Mouse (Mus musculus) urinary bladder, postnatal 4 days (tissue): ENCODE data around the gene Ghdc.
A peak's percentile ranks its signal among the peaks of the same experiment; 100 is the strongest.

Experiments
- DNase-seq, 2 experiments: peaks; one replicate each; pipeline ENCODE4 v3.0.0; 2021 to 2022; ENCODE audit warnings: low spot score in 2 of 2

Ghdc gene

DNA sequence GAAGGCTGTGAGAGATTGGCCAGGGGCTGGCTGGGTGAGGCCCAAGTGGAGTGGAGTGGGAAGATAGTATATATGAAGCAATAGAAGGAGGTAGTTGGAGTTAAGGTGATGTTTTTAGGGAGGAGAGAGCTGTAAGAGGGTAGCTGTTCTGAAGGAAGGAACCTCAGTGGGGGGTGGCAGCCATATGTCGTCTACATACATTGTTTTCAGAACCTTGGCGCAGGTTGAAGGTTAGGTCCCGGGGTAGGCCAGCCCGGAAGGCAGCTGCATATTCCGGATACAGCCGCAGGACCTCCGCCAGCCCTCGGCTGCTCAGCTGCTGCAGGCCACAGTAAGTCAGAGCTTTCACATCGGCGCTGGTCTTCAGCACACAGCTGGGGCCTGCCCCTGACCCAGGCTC, 24.2 kb downstream of the Ghdc start:
- no peak for DNase-seq

DNA sequence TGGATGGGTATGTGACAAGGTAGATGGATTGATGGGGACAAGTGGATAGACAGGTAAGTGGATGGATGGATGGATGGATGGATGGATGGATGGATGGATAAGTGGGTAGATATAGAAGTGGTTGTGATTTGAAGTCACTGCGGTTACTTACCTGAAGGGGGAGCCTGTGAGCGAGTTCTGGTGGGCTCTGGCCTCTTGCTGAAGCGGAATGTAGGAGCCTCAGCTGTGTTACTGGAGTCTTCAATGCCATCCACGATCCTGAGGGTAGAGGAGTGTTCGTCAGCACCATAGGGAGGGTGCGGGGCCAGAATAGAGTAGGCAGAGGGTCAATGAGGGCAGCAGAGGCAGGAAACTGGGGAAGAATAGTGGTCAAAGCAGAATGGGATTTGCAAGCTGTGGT, 25.7 kb downstream of the Ghdc start:
- no peak for DNase-seq

DNA sequence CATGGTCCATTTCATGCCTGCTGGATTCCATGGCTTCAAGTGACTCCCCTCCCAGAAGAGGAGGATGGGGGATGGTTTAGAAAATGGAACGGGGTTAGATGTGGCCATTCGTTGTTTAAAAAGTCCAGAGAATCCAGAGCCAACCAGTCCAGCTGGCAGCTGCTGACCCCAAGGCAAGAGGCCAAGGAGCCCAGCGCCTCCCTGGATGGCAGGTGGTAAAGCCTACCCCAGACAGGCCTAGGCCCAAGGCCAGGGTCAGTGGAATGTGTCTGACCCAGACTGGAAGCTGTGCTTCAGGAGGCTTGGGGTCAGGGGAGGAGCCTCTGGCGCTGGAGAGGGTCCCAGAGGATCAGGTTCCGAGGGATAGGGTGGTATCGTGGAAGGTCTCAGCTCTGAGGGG, 29.4 kb downstream of the Ghdc start:
- no peak for DNase-seq

- DNase-seq = no peak
Observed at GRCm38 (mm10) chr11:100738749-100739148, 32.0 kb downstream of the Ghdc start.

DNA sequence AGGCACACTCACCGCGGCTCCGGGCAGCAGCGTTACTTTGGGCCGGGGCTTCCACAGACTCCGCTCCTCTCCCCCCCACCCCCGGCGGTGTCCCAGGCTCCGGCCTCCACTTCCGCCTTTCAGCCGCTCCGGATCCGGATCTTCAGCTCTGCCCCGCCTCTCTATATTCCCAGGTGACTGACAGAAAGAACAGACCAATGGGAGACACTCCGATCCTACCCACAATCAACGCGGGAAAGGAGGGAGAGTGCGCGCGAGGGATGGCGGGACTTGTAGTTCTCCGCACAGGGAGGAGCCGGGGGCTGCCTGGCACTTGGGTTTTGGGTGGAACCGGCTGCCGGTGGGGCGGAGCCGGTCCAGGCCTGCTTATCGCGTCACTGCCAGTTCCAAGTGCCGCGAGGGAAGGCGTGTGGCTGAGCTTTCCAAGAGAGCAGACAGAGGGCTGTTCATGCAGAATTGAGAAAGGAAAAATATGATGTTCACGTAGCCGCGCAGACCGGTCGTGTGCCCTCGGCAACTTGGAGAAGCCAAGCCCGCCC, 32.6 kb downstream of the Ghdc start, which contains the start of gene Rab5c:
Gene Rab5c, minus strand, starts transcription at position 150 of the 539 bp plus-strand sequence.
- peak; percentile 97 to 99 for DNase-seq

GRCm38 (mm10) chr11:100737105-100737733, 33.5 kb downstream of the Ghdc start:
- DNase-seq = no peak

DNA sequence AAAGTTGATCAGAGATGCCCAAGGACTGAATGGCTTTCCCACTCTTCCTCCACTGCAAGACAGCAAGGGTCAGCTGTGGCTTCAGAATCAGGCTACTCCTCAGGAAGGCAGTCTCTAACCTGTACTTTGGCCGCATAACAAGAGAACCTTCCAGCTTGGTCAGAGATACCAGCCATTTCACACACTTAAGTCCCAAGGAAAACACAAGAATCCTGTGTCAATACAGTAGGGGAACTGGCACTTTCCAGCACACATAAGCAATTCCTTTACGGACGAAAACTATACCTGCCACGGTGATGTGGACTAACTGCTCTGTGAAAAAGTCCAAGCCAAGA, 34.0 kb downstream of the Ghdc start:
- no peak for DNase-seq

- DNase-seq = no peak
Observed at GRCm38 (mm10) chr11:100735954-100736745, 34.6 kb downstream of the Ghdc start.

DNA sequence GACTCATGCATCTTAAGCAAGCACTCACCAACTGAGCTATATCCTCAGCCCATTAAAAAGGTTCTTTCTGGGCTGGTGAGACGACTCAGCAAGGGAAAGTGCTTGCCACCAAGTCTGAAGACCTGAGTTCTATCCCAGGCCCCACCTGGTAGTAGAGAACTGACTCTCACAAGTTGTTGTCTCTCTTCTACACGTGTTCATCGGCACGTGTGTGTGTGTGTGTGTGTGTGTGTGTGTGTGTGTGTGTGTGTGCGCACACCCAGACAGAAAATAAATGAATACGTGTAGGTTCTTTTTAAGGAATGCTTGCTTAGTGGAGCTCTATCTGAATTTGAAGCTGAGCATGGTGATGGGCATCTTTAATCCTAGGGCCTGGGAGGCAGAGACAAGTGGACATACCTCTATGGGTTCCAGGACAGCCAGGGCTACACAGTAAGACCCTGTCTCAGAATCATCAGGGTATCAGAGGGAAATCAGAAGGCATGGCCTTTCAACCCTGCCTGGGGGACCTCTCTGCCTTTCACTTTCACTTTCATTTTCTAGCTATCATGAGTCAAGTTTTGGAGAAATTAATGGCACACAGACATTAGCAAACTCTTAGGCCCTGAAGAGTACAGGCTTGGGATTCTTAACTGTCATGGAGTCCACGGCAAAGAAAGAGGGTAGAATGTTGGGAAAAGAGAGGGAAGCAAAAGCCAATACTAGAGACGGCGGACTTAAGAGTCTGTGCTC, 35.5 kb downstream of the Ghdc start:
- no peak for DNase-seq

DNA sequence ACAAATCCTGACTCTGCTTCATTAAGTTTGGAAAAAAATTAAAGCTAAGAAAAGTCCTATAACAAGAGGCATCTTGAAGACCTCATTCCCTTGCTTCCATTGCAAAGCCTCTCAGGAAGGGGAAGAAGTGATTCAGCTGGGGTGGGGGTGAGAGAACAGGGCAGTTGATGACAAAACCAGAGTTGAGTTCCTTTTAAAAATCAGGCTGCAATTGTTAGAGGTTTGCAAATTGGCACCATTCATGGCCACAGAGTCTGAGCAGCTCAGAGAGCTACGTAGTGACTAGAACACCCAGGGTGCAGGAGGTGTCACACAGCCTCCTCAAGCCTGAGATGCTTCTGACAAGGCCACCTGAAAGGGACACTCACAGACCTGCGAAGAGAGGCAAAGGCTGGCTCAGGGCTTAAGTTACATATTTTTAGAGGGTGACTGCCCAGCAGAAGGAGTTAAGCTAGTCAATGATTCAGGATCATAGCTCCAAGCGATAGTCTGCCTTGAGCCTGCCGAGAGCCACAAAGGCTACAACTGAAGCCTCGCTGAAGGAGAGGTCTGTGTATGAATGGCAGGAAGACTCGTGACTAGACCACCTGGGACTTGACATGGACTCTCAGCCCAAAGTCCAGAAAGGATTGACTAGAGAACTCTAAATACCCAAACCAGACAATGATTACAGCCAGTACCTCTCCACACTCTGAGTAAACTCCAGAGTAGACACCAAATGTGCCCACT, 40.1 kb downstream of the Ghdc start:
- DNase-seq = no peak

DNA sequence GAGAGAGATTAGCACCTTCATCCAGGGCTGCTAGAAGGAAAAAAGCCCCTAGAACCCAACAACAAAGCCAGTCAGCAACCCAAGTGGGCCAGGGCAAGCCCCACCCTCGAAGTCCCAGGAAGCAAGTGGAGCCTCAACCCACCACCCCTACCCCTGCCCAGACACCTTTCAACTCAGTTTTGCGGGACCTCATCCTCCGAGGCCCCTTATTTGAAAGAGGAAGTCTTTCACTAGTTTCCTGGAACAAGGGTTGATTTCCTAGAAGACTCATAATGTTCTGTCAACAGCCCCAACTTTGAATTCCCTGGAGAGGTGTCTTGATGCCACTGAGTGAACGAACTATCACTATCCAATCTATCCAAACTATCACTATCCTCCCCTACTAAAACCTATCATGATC, 40.8 kb downstream of the Ghdc start:
- no peak for DNase-seq

DNA sequence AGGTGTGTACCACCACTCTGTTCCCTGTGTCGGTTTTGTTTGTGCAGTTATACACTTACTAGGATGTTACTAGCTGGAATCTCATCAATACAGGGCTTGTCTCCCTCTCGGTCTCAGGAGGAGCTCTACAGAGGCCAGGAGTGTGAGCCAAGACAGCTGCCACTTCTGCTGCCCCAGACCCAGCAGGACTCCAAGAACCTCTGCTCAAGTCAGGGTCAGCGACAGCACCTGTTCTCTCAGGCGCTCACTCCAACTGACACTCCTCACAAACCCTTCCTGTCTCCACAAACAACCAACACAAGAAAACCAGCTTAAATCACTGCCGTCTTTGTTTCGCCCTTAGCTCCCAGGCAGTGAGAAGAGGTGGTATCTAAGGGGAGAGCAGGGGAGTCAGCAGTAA, 42.2 kb downstream of the Ghdc start:
- DNase-seq = no peak

DNA sequence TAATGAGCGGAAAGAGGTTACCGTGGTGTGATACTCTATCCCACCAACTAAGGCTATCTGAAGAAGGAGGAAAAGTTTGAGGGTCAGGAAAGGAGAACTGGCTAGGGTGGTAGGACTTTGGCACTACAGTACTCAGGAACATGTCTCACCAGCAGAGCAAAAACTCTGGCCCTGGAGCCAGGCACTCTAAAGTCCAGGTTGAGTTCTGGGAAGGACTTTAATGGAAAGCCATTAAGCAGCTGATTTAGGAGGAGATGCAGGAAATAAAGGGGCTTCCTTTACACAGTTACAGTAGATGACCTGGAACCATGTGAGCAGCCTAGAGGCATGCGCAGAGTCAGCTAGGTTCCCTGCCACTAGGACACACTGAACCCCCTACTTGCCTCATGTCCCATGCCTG, 43.6 kb downstream of the Ghdc start:
- no peak for DNase-seq

DNA sequence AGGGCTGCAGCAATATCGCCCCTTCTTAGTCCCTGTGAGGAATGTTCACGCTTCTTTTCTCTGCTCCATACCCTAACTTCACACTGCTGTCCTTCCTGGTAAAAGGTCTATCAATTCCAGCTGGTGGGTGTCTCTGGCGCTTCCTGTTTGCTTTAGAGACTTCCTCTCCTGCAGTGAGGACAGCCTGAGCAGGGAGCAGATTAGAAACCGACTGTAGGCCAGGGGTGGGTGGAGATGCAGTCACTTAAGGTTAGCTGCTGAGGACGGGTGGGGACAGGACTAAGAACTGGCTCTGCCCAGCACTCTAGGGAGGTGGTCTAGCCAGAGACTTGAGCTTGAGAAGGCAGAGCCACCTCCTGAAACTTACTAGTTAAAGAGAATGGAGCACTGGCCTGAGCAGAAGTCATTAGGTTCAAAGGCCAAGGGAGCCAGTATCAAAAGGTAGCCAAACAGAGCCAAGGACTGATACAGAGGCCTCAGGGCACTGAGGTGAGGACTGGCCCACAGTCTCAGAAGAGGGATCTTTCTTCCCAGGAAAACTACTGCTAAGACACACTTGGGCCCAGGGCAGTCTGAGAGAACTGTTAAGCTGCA, 45.7 kb downstream of the Ghdc start:
- DNase-seq = no peak

DNA sequence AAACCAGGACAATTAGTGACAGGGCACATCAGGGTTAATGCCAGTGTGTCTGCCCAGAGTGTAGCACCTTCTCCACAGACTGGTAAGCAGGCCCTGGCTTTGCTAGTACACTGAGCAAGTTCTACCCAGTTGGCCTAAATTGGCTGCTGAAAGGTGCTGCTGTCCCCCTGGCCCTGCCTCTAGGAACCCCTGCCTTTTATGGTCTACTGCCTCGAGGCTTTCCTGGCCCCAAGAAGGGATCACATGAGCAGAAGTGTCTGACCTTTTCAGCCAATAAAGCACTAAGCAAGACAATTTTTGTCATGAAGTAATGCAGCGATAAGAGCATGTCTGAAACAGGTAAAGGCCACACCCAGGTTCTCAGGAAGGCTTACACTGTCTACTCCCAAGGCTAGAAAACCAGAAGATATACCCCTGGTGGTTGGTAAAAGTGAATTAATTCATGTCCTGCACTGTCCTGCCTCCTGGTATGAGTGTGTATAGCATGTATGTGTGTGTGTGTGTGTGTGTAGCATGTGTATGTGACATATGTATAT, 48.2 kb downstream of the Ghdc start:
- no peak for DNase-seq

DNA sequence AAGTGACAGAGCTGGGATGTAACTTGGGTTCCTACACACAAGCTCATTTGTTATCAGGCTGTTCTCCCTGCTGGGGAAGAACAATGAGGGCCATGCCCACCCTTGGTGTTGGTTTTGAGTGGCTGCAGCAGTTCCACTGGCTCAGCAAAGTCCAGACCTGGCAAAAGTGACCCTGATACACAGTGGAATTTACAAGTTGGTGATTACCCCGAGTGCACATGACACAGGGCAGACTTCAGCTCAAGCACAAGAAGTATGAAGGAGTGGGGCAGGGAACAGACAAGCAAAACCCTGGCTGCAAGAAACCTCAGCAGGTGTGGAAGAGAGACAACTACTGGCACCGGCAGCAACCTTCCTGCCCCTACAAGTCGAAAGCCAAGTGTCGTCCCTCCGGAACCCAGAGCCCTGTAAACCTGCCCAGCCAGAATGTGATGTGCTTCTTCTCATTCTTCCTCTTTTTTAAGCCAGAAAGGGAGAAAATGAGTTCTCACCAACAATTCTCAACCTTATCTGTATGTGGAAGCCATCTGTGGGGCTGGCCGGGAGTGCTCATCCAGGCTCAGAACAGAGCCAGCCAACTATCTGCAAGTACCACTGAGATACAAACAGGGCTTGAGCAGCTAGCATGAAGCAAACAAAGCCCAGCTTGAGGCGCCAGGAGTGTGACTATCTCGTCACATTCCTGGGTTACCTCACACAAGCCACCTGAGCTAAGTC, 48.8 kb downstream of the Ghdc start:
- no peak for DNase-seq

DNA sequence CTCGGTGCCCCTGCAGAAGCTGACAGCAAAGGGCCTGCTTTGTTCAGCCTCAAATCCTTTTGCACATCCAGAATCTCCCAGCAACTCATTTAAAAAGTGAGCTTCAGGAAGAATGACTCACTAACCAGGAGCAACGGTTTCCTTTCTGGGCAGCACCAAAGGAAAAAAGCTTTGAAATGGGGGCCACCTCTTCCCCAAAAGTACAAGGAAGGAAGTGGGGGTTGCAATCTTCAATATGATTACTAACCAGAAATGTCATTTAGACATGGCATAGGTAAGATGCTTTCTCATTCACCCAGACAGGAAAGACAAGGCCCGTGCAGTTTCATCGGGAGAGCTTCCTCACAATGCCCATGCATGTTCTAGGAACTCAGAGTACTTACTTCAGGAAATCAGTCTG, 49.5 kb downstream of the Ghdc start:
- DNase-seq = no peak

- no peak for DNase-seq
Observed at GRCm38 (mm10) chr11:100720345-100720744, 50.4 kb downstream of the Ghdc start.

GRCm38 (mm10) chr11:100719893-100720292, 50.9 kb downstream of the Ghdc start:
- no peak for DNase-seq

- DNase-seq = no peak
Observed at GRCm38 (mm10) chr11:100719312-100719711, 51.4 kb downstream of the Ghdc start.

GRCm38 (mm10) chr11:100718866-100719265, 51.9 kb downstream of the Ghdc start:
- DNase-seq = no peak
